Mouse (Mus musculus) midbrain, embryonic 12.5 days (tissue): ENCODE data around the gene Cox5a. TPM values are rescaled to one million over a fixed set of nuclear protein-coding genes. Genes with fewer than 3 reads are reported as not detected.

Experiments used
- ATAC-seq: fragments of 200-750 bp; cut with Nextera tagmentation; 2 replicates; pipeline ENCODE4 v1.8.0; 2017; ENCODE audit warnings: low read depth, moderate TSS enrichment, moderate library complexity; ENCODE audit not compliant: low FRiP score
- H3K27ac ChIP-seq: fragments of 300-500 bp; sonication (generic); replicated peaks from 2 replicates; pipeline ENCODE4 v1.5.1; 2016; ENCODE audit warnings: mild to moderate bottlenecking
- H3K27me3 ChIP-seq: fragments of 300-500 bp; sonication (generic); 2 replicates; pipeline ENCODE4 v1.6.1; 2016; ENCODE audit warnings: mild to moderate bottlenecking
- H3K36me3 ChIP-seq: fragments of 300-500 bp; sonication (generic); 2 replicates; pipeline ENCODE4 v1.6.1; 2016
- H3K4me1 ChIP-seq: fragments of 300-500 bp; sonication (generic); 2 replicates; pipeline ENCODE4 v1.6.1; 2016
- H3K4me2 ChIP-seq: fragments of 300-500 bp; sonication (generic); replicated peaks from 2 replicates; pipeline ENCODE4 v1.6.1; 2016; ENCODE audit warnings: mild to moderate bottlenecking, moderate library complexity
- H3K4me3 ChIP-seq: fragments of 300-500 bp; sonication (generic); 2 replicates; pipeline ENCODE4 v1.5.1; 2016; ENCODE audit warnings: mild to moderate bottlenecking
- H3K9ac ChIP-seq: fragments of 300-500 bp; sonication (generic); replicated peaks from 2 replicates; pipeline ENCODE4 v1.6.1; 2016; ENCODE audit warnings: mild to moderate bottlenecking, moderate library complexity
- H3K9me3 ChIP-seq: fragments of 300-500 bp; sonication (generic); 2 replicates; pipeline ENCODE4 v1.6.1; 2016; ENCODE audit warnings: mild to moderate bottlenecking
- WGBS: fragments of 180-500 bp; shearing (Covaris S2); methylation state at CpG from one replicate; pipeline ENCODE4 v1.1.7; 2016; 5-methylcytosine and 5-hydroxymethylcytosine counted together
- polyA plus RNA-seq: library from polyadenylated mRNA; unstranded; fragments of >200 nt; fragmentation: Nextera tagmentation; extraction: Ambion mirVana; gene quantifications from 2 replicates; pipeline ENCODE4 v1.2.1, GENCODE M21; 2016

Cox5a gene
- polyA plus RNA-seq, 1 experiment from 2014 or later = 706 TPM

DNA sequence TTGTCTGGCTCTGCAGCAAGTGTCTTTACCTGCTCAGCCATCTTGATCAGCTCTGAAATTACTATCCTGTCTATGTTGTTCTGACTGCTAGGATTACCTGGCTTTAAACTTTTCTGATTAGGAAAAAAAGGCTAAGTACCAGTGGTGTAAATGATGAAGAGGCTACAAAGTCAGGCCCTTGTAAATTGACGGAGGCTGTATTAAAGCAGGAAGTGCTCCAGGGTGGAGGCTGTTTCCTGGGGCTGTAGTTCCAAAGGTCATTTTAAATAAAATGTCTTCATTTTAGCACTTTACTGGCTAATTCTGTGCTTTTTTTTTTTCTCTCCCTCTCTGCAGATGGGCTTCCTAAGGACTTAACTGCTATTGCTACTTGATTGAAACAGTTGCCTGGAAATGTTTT lies 10.9 kb downstream of the Cox5a start:
- WGBS = 90% methylated on average over 1 of the region's 1 CpGs
- Histone ChIP-seq H3K9ac (no peak overlapping the region), H3K36me3 (peaks cover 37% of the 10 kb centered on the region), H3K4me1 (peaks cover 6% of the 10 kb centered on the region), H3K9me3 (no peaks in the 10 kb centered on the region), H3K27me3 (no peaks in the 10 kb centered on the region), H3K27ac (no peak overlapping the region), H3K4me3 (no peak overlapping the region), H3K4me2 (no peak overlapping the region)
- no peak for ATAC-seq

DNA sequence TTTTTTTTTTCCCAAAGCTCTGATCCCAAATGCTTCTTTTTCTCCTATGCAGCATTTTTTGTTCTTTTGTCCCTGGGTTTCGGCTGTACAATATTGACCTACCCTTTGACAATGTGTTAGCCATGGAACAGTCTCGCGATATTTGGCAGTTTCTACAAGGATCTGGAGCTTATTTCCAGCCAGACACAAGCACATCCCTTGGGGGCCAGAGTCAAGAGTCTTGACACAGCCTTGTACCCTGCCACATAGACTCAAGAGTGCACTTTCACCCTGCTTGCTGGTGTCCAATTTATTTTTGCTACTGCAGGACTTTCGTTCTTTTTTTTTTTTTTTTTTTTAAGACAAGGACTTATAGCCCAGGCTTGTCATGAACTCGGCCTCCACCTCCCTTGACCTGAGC lies 15.3 kb downstream of the Cox5a start:
- 88% methylated on average over 5 of the region's 5 CpGs for WGBS
- H3K36me3 ChIP-seq = peaks cover 45% of the 10 kb centered on the region

DNA sequence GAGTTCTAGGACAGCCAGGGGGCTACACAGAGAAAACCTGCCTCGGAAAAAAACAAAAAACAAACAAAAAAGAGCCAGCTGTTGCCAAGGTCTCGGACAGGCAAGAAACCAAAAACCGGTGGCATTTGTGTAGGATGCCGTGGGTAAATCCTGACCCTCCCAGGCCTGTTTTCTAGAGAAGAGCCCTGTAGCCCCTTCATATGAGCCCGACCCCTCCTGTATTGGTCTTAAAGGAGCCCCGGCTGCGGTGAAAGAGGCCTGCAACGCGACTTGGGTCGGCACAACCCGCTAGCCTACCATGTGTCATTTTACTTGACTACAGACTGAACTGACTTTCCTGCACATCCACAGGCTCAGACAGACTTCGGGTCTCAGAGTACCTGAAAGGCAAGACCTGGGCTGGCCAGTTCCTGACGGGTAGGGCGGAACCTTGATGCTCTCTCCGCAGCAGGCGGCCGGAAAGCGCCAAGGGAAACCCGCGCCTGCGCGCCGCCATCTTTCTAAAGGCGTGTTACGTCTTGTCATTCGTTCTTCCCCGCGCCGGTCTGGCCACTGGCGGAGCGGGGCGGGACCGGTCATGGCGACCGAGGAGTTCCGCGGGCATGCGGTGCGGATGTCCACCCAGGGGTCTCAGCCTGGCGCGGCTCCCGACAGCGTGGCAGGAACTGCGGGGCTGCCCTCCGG lies 16.1 kb downstream of the Cox5a start, which contains the start of gene Fam219b:
Gene Fam219b (plus strand): TSS at position 485 of the 684 bp plus-strand sequence.
- ATAC-seq = peak; percentile 89

More for the DNA sequence above, 15.3 kb downstream of the Cox5a start:
- no peaks in the 10 kb centered on the region for H3K9me3 ChIP-seq
- peaks cover 22% of the 10 kb centered on the region for H3K4me1 ChIP-seq
- H3K4me3 ChIP-seq = 0 out of 2 replicates have a peak overlapping the region, but pooled peaks have one; percentile 83
- no peaks in the 10 kb centered on the region for H3K27me3 ChIP-seq
- H3K27ac ChIP-seq = no peak overlapping the region
- H3K9ac ChIP-seq = peak overlapping the region; percentile 86; the same call in 1 of the 2 replicates
- no peak for ATAC-seq
- H3K4me2 ChIP-seq = peak overlapping the region; percentile 88

DNA sequence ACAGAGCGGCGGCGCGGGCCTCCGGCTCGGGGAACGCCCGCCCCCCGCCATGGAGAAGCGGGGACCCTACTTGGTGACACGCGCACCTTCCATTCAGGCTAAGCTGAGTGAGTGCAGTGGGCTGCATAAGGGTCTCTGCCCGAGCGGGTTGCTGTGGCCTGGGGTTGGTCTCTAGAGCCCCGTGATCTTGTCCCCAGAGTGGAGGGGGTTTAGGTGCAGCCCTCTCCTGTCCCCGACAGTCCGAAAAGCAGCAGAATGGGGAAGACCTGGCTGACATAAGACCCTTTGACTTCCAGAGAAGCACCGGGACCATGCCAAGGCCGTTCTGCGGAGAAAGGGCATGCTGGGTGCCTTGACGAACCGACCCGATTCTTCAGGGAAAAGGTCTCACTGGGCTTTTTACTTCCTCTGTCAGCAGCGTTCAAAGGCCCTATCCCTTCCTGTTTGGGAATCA lies 16.7 kb downstream of the Cox5a start:
- H3K36me3 ChIP-seq = peaks cover 41% of the 10 kb centered on the region
- peak; percentile 76 for ATAC-seq
- peaks cover 22% of the 10 kb centered on the region for H3K4me1 ChIP-seq

More for the DNA sequence above, 16.1 kb downstream of the Cox5a start, which contains the start of gene Fam219b:
- H3K36me3 ChIP-seq = peaks cover 41% of the 10 kb centered on the region
- H3K4me2 ChIP-seq = peak within 1 kb of the TSS; percentile 88
- no peaks in the 10 kb centered on the region for H3K9me3 ChIP-seq
- 3% methylated on average over 44 of the region's 45 CpGs for WGBS
- H3K27ac ChIP-seq = peak within 1 kb of the TSS; percentile 86
- H3K4me1 ChIP-seq = peaks cover 22% of the 10 kb centered on the region
- H3K9ac ChIP-seq = peak within 1 kb of the TSS; percentile 86
- no peaks in the 10 kb centered on the region for H3K27me3 ChIP-seq
- H3K4me3 ChIP-seq = peak within 1 kb of the TSS; percentile 83

DNA sequence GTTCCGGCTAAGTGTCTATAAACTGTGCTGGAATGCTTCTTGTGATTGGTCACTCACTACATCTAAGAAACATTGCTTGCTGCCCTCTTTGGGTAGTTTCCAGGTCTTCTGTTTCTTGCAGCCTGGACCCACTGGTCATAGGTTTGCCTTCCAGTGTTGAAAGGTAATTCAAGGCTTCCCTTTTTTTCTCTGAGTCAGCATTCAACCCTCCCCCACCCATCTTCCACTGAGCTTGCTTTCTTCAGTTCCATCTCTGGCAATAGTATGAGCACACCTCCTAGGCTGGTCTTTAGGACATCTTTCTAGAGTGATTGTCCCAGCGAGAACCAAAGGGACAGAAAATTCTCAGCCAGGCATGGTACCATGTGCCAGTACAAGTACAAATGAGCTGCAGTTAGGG lies 18.5 kb downstream of the Cox5a start:
- H3K27ac ChIP-seq = no peak overlapping the region
- peaks cover 44% of the 10 kb centered on the region for H3K36me3 ChIP-seq
- peaks cover 22% of the 10 kb centered on the region for H3K4me1 ChIP-seq
- H3K9ac ChIP-seq = no peak overlapping the region
- no peaks in the 10 kb centered on the region for H3K27me3 ChIP-seq
- no peak for ATAC-seq
- no peaks in the 10 kb centered on the region for H3K9me3 ChIP-seq
- H3K4me3 ChIP-seq = no peak overlapping the region
- WGBS = 94% methylated on average over 2 of the region's 2 CpGs
- no peak overlapping the region for H3K4me2 ChIP-seq

More for the DNA sequence above, 16.7 kb downstream of the Cox5a start:
- Histone ChIP-seq H3K4me3 (peak overlapping the region; percentile 83), H3K27me3 (no peaks in the 10 kb centered on the region), H3K4me2 (peak overlapping the region; percentile 88), H3K9me3 (no peaks in the 10 kb centered on the region), H3K9ac (peak overlapping the region; percentile 86), H3K27ac (peak overlapping the region; percentile 86)
- WGBS = under 1% methylated on average over 24 of the region's 24 CpGs

DNA sequence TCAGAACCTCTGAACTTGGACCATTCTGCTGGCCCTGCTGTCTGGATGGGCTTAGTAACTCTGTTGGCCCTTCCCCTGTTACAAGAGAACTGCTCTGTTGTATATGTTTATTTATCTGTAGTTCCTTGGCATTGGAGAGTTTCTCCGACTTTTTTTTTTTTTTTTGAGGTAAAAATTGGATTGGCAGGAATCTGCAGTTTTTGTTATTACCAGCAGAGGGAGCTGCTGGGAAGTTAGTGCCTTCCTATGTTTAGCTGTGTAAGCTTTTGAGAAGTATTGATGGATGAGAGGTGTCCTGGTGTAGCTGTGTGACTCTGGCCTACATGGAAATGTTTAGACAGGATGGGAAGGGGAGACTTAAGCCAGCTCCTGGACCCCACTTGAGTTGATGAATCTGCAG lies 20.2 kb downstream of the Cox5a start:
- Histone ChIP-seq H3K4me1 (peaks cover 22% of the 10 kb centered on the region), H3K4me3 (no peak overlapping the region), H3K27ac (no peak overlapping the region), H3K36me3 (peaks cover 57% of the 10 kb centered on the region), H3K9me3 (no peaks in the 10 kb centered on the region), H3K27me3 (no peaks in the 10 kb centered on the region), H3K4me2 (no peak overlapping the region), H3K9ac (no peak overlapping the region)
- ATAC-seq = no peak
- WGBS = 28% methylated on average over 1 of the region's 1 CpGs

DNA sequence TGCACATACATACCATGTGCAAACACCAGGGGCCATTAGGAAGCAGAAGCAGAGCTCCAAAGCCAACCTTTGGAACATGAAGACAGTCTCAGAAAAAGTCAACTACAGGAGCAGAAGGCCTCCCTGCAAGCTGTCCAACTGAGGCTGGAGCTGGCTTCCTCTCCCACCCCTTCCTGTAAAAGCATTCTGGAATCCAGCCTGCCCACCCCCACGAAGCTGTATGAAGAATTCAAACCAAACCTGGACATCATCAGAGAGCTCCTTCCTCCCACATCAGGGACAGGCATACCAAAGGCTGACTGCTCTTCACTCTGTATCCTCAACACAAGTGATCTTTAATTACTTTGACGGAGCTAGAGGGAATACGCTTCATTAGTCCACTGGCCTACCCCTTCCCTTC lies 22.9 kb downstream of the Cox5a start:
- H3K36me3 ChIP-seq = peaks cover 82% of the 10 kb centered on the region
- 78% methylated on average over 3 of the region's 3 CpGs for WGBS

DNA sequence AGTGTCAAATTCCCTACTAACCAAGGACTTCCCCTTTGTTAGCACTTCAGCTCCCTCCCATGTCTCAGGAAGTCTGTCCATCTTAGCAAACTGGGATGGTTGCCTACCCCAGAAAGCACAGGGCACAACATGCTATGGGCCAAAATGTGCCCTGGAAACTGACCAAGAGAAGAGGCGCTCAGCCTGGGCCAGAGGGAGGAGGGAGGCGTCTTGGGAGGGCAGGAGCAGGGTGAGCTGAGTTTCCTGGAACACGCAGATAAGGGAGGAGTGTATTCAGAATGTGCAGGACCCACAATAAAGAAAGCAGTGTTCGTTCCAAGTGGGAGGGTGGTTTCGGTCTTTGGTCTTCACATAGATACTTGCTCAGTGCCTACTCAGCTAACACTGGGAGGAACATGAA lies 26.2 kb downstream of the Cox5a start:
- Histone ChIP-seq H3K9ac (no peak overlapping the region), H3K36me3 (peaks cover 81% of the 10 kb centered on the region), H3K9me3 (no peaks in the 10 kb centered on the region), H3K27ac (no peak overlapping the region), H3K4me1 (peaks cover 7% of the 10 kb centered on the region), H3K27me3 (no peaks in the 10 kb centered on the region), H3K4me2 (no peak overlapping the region), H3K4me3 (no peak overlapping the region)
- WGBS = 84% methylated on average over 5 of the region's 5 CpGs
- no peak for ATAC-seq

More for the DNA sequence above, 22.9 kb downstream of the Cox5a start:
- H3K27ac ChIP-seq = no peak overlapping the region
- no peak for ATAC-seq
- H3K9ac ChIP-seq = no peak overlapping the region
- no peaks in the 10 kb centered on the region for H3K9me3 ChIP-seq
- H3K4me2 ChIP-seq = no peak overlapping the region
- peaks cover 3% of the 10 kb centered on the region for H3K4me1 ChIP-seq
- H3K4me3 ChIP-seq = no peak overlapping the region
- H3K27me3 ChIP-seq = no peaks in the 10 kb centered on the region

DNA sequence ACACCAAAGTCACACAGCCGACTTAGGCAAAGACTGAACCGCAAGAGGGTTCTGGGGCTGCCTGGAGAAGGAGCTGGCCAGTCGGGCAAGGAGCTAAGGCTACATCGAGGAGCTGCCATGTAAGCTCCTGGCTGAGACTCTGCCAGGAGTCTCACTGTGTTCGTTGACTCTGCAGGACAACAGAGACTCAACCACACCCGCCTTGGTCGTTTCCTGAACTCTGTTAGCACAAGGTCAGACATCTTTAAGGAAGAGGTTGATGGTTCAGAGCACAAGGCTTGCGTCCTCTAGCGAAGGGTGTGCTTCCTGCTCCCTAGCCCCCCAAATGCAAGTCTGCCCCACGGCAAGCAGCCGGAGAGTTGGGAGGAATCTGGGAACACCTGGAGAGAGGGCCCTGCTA lies 26.8 kb downstream of the Cox5a start:
- 91% methylated on average over 11 of the region's 11 CpGs for WGBS
- Histone ChIP-seq H3K9ac (no peak overlapping the region), H3K36me3 (peaks cover 75% of the 10 kb centered on the region), H3K27me3 (no peaks in the 10 kb centered on the region), H3K27ac (no peak overlapping the region), H3K9me3 (no peaks in the 10 kb centered on the region), H3K4me2 (no peak overlapping the region), H3K4me3 (no peak overlapping the region), H3K4me1 (peaks cover 7% of the 10 kb centered on the region)
- ATAC-seq = no peak

DNA sequence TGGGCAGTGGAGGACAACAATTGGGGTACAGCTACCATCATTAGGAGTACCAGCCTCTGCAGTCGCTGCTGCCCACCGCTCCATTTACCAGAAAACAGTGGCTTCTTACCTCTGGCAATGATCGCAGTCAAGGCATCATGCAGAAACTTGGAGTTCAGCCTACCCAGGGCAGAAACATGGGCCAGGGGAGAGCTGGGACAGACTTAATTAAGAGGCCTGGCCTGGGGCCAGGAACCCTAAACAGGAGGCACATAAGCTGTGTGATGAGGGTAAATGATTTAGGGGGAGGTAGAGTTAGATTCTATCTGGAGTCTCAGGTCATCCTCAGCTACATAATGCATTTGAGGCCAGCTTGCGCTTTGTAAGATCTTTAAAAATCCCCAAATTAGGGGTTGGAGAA lies 28.1 kb downstream of the Cox5a start:
- Histone ChIP-seq H3K27ac (no peak overlapping the region), H3K4me1 (peaks cover 13% of the 10 kb centered on the region), H3K36me3 (peaks cover 62% of the 10 kb centered on the region), H3K4me2 (no peak overlapping the region), H3K9ac (no peak overlapping the region), H3K9me3 (no peaks in the 10 kb centered on the region), H3K27me3 (no peaks in the 10 kb centered on the region), H3K4me3 (no peak overlapping the region)
- WGBS = 95% methylated on average over 4 of the region's 4 CpGs
- no peak for ATAC-seq

DNA sequence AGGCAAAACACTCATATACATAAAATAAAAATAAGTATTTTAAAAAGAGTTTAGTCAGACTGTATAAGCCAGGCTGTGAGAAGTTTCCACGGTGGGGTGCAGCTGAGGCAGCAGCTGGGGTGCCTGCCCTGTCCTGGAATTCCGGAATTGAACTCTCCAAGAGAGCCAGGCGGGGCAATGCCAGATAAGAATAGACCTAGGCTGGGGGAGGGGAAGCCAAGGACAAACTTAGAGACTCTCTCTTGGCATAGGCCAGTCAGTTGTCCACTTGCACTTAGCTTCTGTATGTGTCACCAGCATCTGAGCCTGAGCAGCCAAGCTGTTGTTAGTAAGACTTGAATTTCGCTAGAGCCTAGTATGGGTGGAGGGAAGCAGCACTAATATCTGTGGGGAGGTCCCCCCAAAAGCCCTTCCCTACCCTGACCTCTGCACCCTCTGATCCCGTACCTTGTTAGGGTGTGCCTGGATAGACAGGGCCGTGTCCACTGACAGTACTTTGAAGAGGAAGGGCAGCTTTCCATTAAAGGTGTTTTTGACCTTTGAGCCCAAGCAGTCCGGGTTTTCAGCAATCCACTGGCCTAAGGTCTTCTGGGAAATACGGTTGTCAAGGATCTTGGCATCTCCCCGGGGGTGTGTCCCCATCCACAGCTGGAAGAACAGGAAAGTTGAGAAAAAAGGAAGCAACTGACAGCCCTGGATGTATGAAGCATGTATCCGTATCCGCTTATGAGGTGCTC lies 29.2 kb downstream of the Cox5a start:
- Histone ChIP-seq H3K36me3 (peaks cover 51% of the 10 kb centered on the region), H3K4me3 (no peak overlapping the region), H3K4me1 (peaks cover 17% of the 10 kb centered on the region), H3K27ac (no peak overlapping the region), H3K4me2 (no peak overlapping the region), H3K9ac (no peak overlapping the region), H3K9me3 (no peaks in the 10 kb centered on the region), H3K27me3 (no peaks in the 10 kb centered on the region)
- ATAC-seq = no peak
- 91% methylated on average over 11 of the region's 11 CpGs for WGBS
